Mouse (Mus musculus): ENCODE data around the gene Olfr1393.
A peak's percentile ranks its signal among the peaks of the same experiment; 100 is the strongest.

The Olfr1393 gene

DNA sequence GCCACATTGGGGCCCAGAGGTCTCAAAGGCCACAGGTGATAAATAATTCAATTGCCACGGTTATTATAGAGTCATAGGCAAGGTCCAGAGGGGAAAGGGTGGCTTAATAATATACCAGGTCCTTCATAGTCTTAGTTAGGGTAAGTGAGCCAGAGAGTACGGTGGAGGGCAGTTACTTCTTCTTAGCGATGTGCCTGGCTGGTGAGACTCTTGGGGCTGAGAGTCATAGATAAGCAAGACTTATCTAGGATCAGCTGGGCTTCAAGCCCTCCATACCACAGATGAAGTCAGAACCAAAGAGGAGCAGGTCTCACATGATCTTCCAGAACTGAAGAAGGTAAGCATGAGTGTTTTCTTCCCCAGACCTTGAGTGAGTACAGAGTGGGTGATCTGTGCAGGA lies at the start of gene Olfr1393:
Olfr1393 (plus strand) TSS at position 83 of the 400 bp plus-strand sequence.
- DNase-seq (ENCODE audit: low spot score) = no peak

DNA sequence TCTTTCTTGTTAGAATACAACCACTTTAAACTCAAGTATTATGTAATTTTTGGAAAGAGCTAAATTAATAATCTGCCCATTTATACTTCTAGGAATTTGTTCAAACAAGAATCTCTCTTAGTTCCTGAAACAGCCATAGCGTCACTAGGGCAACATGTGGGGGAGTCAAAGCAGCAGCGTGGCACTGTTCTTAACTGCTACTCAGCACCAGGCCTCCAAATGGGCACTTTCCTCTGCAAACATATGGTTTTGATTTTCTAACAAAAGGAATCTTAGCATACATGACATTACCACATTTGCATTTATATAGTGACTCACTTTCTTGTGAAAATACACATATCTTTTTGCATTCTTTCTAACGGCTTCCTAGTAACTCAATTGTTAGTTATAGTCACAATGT lies 45.3 kb upstream of the Olfr1393 start:
- DNase-seq (ENCODE audit: low spot score) = no peak

DNA sequence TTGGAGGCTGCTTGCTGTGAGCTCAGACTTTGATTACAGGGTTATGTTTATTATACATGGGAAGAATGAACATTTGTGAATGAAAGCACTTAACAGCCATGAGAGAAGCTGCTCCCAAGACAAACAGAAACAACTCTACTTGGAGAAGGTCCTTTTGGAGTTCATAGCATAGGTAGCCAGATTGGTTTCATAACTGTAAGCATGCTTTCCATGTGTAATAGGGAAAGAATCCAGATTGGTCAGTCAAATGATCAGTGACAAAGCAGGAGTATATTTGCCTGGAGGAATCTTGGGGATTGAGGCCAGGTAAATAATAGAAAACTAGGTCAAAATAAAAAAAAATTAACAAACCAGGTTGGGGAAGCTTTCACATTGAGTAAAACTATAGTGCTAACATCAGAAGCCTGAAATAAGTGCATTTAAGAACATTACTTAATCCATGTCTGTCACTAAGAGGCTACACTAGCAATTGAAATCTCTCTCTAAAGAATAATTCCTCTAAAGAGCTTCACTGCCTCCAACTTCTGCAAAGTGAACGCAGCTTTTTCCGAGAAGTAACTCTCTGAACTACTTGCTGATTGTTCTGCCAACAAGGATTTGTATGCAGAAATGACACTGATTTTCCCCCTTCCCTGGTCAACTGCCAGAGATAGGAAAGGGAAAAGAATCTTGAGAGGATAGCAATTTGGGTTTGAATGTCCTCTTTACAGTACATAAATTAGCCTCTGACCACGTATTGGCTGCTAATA lies 42.5 kb upstream of the Olfr1393 start:
- no peak for DNase-seq (ENCODE audit: low spot score)

DNA sequence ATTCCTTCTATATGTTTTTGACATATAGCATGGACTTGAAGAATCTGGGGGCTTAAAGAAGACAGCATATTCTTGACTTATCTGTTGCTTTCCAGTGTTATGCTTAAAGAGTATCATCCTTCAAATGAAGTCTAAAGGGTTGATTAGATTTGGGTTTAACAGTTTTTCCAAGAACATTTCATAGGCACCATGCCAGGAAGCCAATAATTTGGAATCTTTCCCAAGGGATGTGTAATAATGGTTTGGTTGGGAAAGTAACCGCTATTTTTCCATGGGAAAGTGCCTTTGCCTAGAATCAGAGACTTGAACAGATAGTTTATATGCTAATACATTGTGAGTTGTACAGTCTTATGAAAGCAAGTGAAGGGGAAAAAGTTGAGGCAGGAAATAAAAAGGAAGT lies 41.2 kb upstream of the Olfr1393 start:
- DNase-seq (ENCODE audit: low spot score) = no peak

DNA sequence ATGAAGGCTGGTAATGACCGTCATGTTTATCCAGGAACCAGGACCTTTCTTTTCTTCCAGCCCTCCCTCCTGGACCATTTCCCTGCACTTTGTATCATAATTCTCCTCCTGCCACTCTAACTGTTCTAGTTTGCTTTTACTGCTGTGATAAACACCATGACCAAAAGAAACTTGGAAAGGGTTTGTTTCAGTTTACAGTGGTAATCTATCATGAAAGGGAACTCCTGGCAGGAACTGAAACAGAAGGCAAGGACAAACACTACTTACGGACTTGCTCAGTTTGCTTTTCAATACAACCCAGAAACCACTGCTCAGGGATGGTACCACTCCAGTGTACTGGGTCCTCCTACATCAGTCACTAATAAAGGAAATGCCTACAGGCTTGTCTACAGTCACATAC lies 40.6 kb upstream of the Olfr1393 start:
- no peak for DNase-seq (ENCODE audit: low spot score)

DNA sequence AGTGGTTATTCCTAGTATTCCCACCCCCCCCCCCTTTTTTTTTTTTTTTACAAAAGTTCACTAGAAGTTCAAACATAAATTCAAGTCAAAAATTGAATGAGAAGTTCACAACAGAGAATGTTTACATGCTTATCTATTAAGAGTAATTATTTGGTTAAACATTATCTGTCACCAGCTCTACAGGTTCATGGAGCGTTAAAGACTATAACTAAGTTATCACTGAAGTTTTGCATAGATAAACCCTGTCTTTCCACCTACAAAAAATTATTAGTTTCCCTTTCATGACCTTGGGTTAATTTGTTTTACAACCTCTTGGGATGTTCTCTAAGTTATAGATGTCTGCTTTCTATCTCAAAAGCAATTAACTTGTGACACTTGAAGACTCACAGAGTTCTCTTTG lies 37.8 kb upstream of the Olfr1393 start:
- DNase-seq (ENCODE audit: low spot score) = no peak

DNA sequence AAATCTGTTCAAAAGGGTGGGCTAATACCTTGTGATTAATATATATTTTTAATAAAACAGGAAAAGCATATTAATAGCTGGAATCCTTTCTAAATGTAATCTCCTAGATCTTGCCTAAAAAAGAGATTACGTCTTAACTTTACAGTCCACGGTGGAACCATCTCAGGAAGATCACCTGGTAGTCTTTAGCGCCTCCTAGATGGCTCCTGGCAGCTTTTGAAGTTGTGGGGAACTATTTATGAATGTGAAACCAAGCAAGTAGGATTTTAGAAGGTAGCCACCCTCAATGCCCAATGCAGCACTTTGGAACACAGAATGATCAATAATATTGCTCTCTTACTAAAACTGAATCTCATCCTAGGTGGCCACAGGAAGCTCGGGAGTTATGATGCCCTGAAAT lies 37.2 kb upstream of the Olfr1393 start:
- no peak for DNase-seq (ENCODE audit: low spot score)

DNA sequence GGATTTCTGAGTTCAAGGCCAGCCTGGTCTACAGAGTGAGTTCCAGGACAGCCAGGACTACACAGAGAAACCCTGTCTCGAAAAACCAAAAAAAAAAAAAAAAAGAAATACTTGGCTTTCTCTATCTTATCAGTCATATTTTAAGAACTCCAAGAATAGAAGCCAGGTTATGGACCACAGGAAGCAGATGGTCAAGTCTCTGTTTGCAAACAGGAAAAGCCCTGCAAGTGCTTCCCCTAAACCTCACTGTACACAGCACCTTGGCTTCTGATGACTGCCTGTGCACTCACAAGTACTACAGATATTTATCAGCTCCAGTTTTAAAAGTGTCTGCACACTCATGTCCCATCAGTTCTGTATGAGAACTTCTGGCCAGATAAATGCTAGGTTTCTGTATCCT lies 36.6 kb upstream of the Olfr1393 start:
- no peak for DNase-seq (ENCODE audit: low spot score)

DNA sequence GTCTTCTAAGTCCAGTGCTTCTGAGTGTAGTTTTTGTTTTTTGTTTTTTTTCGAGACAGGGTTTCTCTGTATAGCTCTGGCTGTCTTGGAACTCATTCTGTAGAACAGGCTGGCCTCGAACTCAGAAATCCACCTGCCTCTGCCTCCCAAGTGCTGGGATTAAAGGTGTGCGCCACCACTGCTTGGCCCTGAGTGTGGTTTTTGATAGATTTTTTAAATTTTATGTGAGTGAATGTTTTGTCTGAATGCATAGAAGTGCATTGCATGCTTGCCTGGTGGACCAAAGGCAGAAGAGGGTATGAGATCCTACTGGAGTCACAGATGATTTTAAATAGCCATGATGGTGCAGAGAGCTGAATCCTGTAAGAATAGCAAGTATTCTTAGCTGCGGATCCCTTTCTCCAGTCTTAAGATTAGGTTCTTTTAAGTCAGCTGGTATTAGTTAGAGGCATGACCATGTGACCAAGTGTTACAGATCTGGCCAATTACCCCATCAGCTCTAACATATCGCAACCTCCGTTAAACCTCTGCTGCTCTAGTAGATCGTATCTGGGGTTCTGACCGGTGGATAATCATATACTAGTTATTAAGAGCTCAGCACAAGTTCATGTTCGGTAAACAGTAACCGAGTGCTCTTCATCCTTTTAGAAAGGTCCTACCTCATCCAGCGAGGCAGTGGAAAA lies 35.0 kb upstream of the Olfr1393 start:
- peak; percentile 53 for DNase-seq (ENCODE audit: low spot score)

DNA sequence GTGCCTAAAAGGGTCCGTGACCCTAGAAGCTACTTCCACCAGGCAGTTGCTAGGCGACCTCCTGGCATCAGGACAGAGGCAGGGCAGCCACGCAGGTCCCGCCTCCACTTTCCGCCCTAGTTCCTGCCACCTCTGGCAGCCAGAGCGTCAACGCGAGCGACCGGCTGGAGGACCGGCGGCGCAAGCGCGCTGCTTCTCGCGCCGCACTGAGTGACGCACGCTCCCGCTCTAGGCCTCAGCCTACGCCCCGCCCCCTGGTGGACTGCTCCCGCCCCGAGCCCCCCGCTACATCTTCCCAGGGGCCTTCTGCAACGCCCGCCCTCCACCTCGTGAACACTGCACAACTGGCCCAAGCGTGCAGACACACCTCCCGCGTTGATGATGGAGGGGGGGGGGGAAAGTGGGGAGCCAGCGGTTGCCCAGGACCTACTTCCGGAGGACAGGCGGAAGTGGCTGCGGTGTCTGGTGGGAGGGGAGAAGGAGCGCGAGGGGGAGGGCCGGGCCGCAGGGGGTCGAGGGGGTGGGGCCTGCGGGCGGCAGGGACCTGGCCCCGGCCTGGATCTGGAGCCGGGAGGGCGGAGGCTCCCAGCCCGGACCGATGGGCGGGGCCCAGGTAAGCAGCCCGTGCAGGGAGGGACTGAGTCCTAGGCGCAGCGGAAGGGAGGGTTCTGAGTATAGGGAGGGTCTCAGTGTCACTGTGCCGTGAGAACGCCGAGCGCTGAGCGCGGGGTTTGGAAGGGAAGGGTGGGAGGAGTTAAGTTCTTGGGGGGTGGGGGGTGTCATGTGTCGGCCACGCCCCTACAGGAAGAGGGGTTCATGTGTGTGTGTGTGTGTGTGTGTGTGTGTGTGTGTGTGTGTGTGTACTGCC lies 34.1 kb upstream of the Olfr1393 start, which contains the start of gene Mgat1:
Mgat1 (plus strand) TSS at position 465 of the 868 bp plus-strand sequence.
- DNase-seq (ENCODE audit: low spot score) = peak; percentile 97

DNA sequence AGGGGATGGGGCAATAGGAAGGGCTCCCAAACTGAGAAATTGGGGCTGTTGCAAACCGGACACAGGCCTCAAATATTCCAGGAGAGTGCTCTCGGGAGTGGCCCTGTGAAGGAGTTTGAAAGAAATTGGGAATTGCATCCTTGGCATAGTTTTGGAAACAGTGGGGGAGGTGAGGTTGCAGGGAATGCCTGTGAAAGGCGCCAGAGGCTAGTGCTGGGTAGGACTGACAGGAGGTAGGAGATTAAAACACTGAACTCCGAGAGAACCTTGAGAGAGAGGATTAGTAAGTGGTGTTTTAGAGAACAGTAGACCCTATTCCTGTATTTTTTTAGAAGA lies 33.5 kb upstream of the Olfr1393 start:
- DNase-seq (ENCODE audit: low spot score) = peak; percentile 25

DNA sequence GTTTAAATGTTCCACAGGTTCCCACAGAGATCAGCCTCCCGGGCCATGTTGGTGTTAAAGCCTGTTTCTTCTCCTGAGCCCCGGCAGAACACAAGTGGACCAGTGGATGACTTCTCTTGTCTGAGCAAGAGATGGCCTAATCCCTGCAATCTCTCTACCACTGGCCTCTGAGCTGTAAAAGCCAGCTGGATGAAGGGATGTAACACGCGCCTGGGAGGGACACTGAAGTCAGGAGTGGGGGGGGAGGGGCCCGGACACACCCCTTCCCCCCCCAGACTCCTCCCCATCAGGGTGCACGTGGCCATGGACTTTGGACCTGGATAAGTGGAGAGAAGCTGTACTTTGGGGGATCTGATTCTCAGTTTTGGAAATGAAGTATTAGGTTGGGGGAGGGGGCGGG lies 32.9 kb upstream of the Olfr1393 start:
- DNase-seq (ENCODE audit: low spot score) = no peak

DNA sequence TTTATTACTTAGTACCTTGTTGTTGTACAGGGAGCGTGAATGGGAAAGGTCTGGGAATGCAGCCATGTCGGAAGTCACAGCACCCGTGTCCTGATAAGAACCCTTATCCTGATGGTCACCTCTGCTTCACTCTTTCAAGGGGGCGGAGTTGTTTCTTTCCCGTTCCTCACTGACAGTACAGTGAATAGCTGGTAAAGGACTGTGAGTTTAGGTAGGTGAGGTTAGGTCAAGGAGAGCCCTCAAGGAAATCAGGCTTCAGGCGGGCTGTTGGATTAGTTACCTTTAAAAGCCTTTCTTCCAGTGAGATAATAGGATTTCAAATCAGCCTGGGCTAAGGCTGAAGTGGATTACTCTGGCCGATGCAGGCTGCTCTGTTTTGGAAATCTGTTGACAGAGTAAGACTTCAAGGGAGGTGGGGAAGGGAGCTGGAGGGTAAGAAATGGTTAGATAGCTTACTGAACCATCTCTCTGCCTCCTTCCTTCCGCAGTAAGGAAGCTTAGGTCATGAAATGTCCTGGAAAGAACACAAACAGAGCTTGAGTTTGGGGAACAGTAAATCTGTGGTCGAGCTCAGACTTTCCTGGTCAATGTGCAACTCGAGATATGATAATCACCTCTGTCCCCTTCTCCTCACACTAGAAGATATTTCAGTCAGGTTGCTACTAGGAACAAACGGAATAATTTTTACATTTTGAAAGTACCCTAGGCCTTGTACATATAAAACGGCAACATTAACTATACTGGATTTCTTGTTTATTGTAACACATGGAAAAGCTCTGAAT lies 32.3 kb upstream of the Olfr1393 start:
- DNase-seq (ENCODE audit: low spot score) = no peak

DNA sequence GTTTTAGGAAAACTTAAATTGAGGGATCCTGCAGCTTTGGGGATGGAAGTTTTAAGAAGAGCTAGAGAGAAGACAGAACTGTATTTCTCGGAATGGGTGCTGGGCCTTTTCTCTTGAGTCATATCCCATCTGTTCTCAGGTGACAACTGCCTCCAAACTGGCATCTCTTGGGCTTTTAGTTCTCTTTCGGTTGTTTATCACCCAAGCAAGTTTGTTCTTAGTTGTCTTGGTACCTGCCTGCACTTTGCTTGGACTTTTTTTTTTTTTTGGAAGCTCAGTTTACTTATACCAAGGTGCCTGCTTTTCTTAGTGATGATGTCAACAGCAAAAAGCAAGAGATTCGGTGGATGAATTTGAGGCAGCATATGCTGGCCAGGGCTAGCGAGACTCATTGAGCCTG lies 31.6 kb upstream of the Olfr1393 start:
- DNase-seq (ENCODE audit: low spot score) = no peak

DNA sequence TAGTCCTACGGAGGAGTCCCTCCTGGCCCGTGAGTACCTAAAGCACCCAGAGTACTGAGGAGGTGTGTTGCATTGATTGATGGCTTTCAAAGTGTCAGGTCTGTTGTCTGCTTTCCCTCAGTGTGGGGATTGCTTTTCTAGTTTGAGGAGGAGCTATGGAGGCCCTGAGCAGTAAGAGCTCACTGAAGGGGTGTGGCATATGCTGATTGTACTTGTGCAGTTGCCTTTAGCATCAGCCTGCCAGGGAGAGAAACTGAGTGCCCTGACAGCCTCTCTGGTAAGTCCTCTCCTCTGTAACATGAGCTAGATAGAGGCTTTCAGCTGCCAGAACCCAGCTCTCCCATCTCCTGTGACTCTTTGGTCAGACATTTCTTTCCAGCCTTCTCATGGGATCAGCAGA lies 30.8 kb upstream of the Olfr1393 start:
- no peak for DNase-seq (ENCODE audit: low spot score)

DNA sequence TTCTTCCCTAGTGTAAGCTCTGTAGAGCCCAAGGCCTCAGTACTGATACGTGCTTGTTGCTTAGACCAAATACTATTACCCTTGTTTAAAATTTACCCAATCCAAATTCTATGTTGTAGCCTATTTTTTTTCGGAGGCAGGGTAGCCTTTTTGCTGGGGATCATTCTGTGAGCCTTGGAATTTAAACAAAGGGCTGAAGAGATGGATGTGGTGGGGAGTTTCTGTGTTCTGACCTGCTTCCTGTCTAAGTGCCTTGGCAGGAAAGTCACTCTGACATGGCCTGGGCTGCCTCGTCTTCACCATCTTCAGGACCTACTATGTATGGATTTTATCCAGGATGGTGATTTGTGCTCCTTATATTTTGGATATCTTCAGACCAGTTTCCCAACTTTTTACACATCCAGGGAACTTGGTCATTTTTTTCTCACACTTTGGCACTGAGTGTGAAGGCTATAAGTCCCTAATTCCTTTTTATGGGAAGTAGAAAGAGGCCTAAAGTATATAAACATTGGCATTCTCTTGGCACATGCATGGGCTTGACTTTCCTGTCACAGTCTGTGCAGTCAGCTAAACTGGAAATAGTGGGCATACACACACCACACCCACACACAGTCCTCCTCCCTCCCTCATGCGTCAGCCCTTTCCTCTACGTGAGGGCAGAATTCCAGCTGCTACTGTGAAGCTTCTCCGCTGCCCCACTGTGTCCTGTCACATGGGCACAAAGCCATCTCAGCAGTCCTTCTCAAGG lies 29.7 kb upstream of the Olfr1393 start:
- no peak for DNase-seq (ENCODE audit: low spot score)

DNA sequence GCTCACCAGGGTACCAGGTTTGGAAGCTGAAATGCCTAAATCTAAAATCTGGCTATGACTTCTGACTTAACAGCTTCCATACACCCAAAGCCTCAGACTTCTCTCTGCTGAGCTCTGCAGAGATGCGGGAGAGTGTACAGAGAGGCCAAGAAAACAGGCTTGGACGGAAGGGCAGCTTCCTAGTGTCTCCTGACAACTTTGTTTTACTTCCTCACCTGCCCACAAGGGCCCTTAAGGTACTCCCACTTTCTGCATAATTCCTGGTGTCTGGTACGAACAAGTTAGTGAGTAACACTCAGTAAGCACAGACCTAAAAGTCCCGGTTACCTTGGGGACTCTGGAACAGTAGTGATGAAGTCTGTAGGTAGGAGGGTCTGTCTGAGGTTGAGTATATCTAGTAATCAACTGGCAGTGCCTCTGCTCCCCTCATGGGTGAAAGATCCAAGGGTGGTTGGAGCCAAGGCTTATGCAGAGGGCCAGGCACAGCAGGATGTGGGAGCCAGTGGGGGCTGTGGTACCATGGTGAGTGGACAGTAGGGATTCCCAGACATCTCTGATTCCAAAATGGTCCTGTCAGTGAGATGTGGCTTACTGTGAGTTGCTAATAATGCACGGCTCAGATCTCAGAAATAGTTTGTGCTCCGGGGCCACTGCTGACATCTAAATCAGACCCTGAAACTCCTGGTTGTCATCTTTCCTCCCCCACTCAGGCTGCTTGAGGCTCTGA lies 29.0 kb upstream of the Olfr1393 start:
- DNase-seq (ENCODE audit: low spot score) = no peak

DNA sequence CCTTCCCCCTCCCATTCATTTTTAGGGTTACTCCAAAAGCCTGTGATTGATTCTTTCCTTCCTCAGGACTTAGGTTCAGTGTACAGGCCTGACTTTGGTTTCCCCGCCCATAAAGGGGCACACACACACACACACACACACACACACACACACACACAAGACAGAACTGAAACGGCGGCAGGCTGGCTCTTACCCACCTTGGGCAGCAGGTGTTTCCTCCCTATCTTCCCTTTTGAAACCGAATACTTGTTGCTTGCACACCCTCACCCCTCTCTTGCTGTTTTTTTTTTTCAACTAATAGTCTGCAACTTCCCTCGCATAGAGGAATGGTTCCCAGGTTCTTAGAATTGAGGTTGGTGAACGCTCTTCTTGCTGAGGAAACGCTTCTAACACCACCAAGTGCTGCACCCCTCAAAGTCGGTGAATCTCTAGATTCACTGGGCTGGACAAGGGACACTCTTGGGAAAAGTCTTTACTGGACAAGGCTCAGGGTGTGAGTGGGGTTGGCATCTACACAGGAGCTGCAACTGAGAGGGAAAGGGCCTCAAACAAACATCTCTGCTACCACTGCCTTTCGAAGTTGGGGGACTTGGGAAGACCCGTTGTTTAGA lies 28.2 kb upstream of the Olfr1393 start:
- DNase-seq (ENCODE audit: low spot score) = no peak

DNA sequence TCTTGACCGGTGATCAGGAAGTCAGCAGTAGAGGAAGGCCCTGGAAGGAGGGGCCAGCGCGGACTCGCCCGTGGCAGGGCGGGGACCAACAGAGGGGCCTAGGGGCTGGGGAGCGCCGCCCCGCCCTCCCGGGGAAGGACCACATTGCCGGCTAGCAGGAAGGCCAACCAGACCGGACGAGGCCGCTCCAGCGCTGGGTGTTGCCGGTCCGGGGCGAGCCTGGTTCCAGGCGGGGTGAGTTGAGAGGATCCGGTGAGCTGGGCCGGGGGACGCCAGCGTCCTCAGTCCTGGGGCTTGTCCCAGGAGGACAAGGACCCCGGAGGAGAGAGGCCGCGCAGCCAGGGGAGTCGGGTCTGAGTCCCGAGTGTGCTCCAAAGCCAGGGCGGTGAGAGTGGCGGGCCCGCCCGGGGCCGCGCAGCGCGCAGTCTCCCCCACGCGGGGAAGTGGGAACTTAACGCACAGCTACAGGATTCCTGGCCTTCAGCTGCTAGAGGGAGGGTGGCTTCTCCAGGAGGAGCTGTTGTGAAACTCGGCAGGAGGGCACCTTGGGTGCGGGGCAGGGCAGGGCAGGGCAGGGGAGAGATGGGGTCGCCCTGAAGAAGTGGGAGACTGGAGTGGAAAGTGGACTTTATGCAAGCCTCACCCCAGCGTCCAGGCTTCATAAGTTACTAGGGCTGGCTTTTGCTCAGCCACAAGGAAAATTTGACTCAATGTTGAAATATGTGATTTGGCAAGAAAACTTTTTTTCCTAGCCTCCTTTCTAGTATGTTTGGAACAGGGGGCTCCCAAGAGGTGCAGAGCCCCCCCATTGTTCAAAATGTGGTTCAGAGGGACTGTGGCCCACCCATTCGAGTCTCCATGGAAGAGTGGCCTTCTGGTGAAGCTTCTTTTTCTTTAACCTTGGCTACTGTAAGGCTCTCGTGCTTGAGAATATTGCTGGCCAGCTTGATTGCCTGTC lies 27.4 kb upstream of the Olfr1393 start:
- DNase-seq (ENCODE audit: low spot score) = peak; percentile 90

Data from embryo, embryonic 10 days (tissue).